Mouse (Mus musculus) v-Abl transformed pro-B cells (cell line): Measurements from ENCODE around the gene Olfr592.
"Not testable (repeated sequence)": the region's sequence is repeated elsewhere in the genome, so short reads cannot be mapped to it uniquely, and the experiment has no call there.

Source experiments
- in situ Hi-C, 2 experiments: fragments of 400-800 bp; cut with MboI; formaldehyde crosslinking; loops; one replicate each; pipeline ENCODE4 v1.15.1; 2025; ENCODE audit not compliant: unreplicated experiment in 2 of 2

The Olfr592 gene

DNA sequence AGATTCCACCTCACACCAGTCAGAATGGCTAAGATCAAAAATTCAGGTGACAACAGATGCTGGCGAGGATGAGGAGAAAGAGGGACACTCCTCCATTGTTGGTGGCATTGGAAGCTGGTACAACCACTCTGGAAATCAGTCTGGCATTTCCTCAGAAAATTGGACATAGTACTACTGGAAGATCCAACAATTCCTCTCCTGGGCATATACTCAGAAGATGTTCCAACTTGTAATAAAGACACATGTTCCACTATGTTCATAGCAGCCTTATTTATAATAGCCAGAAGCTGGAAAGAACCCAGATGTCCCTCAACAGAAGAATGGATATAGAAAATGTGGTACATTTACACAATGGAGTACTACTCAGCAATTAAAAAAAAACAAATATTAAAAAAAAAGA is at the start of gene Olfr592:
Gene Olfr592, plus strand, starts transcription at position 301 of the 400 bp plus-strand sequence.
- in situ Hi-C loops: not testable (repeated sequence)

DNA sequence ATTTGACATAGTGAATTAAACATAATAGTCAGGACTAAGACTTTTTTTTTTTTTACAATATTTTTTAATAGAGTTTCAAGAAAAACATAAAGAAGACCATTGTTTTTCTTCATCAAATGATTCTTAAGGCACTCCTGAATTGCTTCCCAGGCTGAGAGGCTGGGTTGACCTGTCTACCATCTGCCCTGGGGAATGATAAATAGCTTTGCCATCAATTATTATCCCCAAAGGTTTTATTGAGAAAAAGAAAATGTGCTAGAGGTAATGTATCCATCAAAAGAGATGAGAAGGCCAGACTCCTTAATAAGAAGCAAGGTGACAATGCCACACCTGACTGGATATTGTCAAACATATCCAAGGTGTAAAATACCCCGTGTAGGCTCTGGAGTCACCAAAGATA is 44.0 kb upstream of the Olfr592 start, which contains the start of gene Olfr588-ps1:
Gene Olfr588-ps1, plus strand, starts transcription at position 301 of the 400 bp plus-strand sequence.
- in situ Hi-C loops: no loop called here

DNA sequence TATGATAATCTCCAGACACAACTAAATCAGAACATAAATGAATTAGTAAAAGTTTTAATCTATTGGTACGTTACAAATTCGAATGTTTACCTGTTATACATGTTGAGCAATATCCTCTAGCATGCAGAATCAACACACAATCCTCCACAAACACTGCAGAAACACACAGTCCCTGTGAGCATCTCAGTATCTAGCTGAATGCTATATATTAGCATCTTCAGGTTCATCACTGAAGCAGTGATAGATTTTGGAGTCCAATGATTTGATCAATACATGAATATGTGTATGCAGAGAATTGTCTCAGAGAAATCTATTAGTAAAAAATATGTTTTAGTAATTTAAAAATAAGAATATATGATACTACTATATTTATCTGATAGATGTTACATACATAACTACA is 28.3 kb upstream of the Olfr592 start, which contains the start of gene Olfr589:
Gene Olfr589, minus strand, starts transcription at position 101 of the 400 bp plus-strand sequence.
- in situ Hi-C loops: no loop called here

DNA sequence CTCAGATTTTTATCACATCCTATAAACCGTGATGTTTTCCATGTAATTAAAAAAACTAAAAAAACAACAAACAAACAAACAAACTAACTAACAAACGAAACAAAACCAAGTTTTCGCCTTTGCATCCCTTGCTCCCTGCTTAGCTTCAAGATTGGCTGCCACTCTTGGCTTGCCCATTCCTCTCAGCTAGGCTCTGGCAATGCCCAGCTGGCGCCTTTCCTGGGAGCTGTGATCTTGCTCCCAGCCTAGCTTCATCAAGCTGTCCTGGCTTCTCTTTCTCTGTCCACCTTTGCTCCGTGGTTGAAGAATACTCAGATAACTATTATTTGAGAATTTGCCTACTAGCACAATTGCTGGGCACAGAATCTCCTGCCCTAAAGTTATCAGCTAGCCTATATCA is 14.9 kb upstream of the Olfr592 start:
- in situ Hi-C loops: no loop called here

DNA sequence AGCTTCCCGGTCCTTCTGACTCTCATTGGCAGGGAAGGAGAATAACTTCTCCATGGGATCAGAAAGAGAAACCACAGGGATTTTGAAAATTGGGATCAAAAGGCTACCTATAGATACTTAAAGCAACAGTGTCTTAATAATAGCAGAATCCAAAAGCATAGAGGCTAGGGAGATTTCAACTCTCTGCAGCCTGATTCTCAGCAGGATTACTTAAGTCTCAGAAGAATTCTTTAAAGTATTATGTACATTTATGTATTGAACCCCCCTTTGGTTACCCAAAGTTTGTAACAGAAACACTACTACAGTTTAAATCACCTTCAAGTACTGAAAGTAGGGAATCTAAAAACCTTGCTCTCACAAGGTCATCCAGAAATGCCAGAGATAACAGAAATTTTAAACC is 6.4 kb upstream of the Olfr592 start, which contains the start of gene Olfr591:
Gene Olfr591, minus strand, starts transcription at position 101 of the 400 bp plus-strand sequence.
- in situ Hi-C loops: no loop called here

DNA sequence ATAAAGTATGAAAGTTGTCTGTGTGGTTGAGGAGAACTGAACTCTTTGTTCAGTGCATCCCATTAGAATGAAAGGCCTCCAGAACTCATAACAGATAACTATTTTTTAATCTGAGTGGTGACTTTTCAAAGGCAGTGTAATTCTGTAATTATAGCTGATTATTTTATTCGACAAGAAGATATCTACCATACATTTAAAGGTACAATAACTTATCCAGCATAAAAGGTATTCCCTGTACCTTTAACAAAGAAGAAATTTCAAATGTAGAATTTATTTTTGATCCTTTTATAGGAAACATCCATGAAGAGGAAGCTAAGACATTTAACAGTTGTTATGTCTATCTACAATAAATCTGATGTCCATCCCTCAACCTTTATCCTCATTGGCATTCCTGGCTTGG is 27.0 kb downstream of the Olfr592 start, which contains the start of gene Olfr593:
Gene Olfr593, plus strand, starts transcription at position 301 of the 400 bp plus-strand sequence.
- in situ Hi-C loops: no loop called here

DNA sequence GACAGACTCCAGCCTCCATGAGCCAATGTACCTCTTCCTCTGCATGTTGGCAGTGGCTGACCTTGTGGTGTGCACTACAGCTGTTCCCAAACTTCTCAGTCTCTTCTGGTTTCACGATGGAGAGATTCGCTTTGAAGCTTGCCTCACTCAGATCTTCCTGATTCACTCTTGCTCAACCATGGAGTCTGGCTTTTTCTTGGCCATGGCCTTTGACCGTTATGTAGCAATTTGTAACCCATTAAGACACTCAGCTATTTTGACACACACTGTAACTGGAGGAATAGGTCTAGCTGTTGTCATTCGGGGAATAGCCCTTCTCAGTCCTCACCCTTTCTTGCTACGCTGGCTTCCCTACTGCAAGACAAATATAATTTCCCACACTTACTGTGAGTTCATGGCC is 27.4 kb downstream of the Olfr592 start:
- in situ Hi-C loops: not testable (repeated sequence)

DNA sequence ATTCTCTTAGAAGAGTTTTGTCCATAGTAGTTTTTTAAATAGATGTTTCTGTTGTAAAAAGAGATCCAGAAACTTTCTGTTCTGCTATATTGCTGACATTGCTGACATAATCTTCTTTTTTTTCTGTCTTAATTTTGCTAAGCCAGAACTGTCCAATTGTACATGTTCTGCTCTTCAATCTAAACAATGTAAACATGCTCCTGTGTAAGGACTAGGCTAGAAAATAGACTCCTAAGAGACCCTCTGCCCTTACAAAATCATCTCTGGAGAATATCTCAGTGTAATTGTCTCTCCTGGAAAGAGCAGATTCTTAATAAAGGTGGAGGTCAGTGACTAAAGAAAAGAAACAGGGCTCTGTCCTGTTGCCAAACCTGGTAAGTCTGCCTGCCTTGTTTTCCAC is 32.1 kb downstream of the Olfr592 start, which contains the start of gene Olfr594:
Gene Olfr594, plus strand, starts transcription at position 301 of the 400 bp plus-strand sequence.
- in situ Hi-C loops: no loop called here
